In the genomic region with DNA sequence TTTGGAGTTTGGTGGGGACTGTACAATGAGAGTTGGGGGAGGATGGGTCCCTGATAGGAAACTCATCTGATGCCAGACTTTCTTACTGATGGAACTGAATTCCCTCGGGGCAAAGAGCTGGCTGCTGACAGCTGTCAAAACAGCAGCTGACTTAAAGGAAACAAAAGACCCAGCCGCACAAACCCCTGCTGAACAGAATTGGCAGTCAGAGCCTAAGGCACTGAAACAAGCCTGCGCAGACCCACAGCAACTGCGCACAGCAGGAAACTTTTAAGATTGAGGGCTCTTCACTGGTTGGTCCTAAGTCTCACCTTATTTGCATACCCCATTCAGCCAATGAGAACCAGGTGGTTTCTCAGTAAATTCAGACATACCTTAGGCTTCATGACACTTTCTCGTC, we compare ENCODE assay signal across 12 mouse cellular contexts. TPM values are rescaled to one million over a fixed set of nuclear protein-coding genes. Genes with fewer than 3 reads are reported as not detected.
DNase-seq lines count a peak whose midpoint lies in the region; ATAC-seq and TF ChIP-seq lines count a peak whose summit lies in the region.
"Had no signal": no experiment of that assay in that cellular context is flagged by ENCODE, and none has a peak within 500 bp of the region (broad histone marks: within the 10 kb centered on the region; RNA-seq: fewer than 3 reads in every experiment).

No protein-coding gene starts in this region.

- no peak overlapping the region for H3K27ac ChIP-seq in forebrain, postnatal 0 days (ENCODE audit: low read depth, low read length)
- no peak overlapping the region for H3K27ac ChIP-seq in midbrain, embryonic 13.5 days
- no peak overlapping the region for H3K27ac ChIP-seq in liver, postnatal 0 days (ENCODE audit: low read depth)
- H3K27ac ChIP-seq: heart, embryonic 10.5 days had no signal

- H3K36me3 ChIP-seq in forebrain, postnatal 0 days (ENCODE audit: insufficient read depth) = no peaks in the 10 kb centered on the region
- no peaks in the 10 kb centered on the region for H3K36me3 ChIP-seq in midbrain, embryonic 13.5 days
- no peaks in the 10 kb centered on the region for H3K36me3 ChIP-seq in liver, postnatal 0 days (replicated peaks; ENCODE audit: insufficient read depth, low read length)
- H3K36me3 ChIP-seq: heart, embryonic 10.5 days had no signal

- TF ChIP-seq CTCF in brain, embryonic 14.5 days (IDR thresholded peaks at IDR 0.05; ENCODE audit: borderline replicate concordance, extremely low read depth, insufficient read depth, insufficient read length) = no peak
- TF ChIP-seq CTCF in forebrain, postnatal 0 days (IDR thresholded peaks at IDR 0.05; ENCODE audit: low read depth) = no peak
- no peak for TF ChIP-seq CTCF in liver, postnatal 0 days (IDR thresholded peaks at IDR 0.05; ENCODE audit: low read depth)

- H3K4me1 ChIP-seq in forebrain, postnatal 0 days (ENCODE audit: insufficient read depth) = no peaks in the 10 kb centered on the region
- peaks cover 8% of the 10 kb centered on the region; the same call in 1 of the 2 replicates for H3K4me1 ChIP-seq in midbrain, embryonic 13.5 days (replicated peaks)
- H3K4me1 ChIP-seq in liver, postnatal 0 days (ENCODE audit: insufficient read depth) = no peaks in the 10 kb centered on the region

- TF ChIP-seq EP300 in liver, postnatal 0 days (IDR thresholded peaks at IDR 0.05; ENCODE audit: low read depth) = no peak

- peak; percentile 67 for DNase-seq in kidney, postnatal 10 days
- no peak for DNase-seq in kidney, adult 11 months
- peak; percentile 87 for DNase-seq in brain, embryonic 14.5 days (ENCODE audit: low read depth)
- DNase-seq in forebrain, postnatal 0 days = peak; percentile 59
- no peak for DNase-seq in heart, postnatal 14 days
- DNase-seq in spleen, postnatal 36 days (ENCODE audit: low spot score in 2 of 2) = no peak
- no peak for DNase-seq in liver, postnatal 0 days
- DNase-seq: kidney, adult 2 months had no signal

- no peaks in the 10 kb centered on the region for H3K9me3 ChIP-seq in forebrain, postnatal 0 days (ENCODE audit: low read length)
- no peaks in the 10 kb centered on the region for H3K9me3 ChIP-seq in midbrain, embryonic 13.5 days
- H3K9me3 ChIP-seq in liver, postnatal 0 days (ENCODE audit: low read length) = no peaks in the 10 kb centered on the region
- H3K9me3 ChIP-seq: heart, embryonic 10.5 days had no signal

- TF ChIP-seq POLR2A in brain, embryonic 14.5 days (IDR thresholded peaks at IDR 0.05; ENCODE audit: borderline replicate concordance, extremely low read depth, insufficient read depth, insufficient read length, poor library complexity, severe bottlenecking) = no peak

- 10% methylated on average over 5 of the region's 5 CpGs for WGBS in forebrain, postnatal 0 days
- 25% methylated on average over 5 of the region's 5 CpGs for WGBS in midbrain, embryonic 13.5 days
- 48% methylated on average over 5 of the region's 5 CpGs for WGBS in liver, postnatal 0 days (ENCODE audit: insufficient replicate concordance)

- peak; percentile 69 for ATAC-seq in forebrain, postnatal 0 days
- 0 out of 2 replicates have a peak, but pooled peaks have one; percentile 27 for ATAC-seq in midbrain, embryonic 13.5 days
- no peak for ATAC-seq in liver, postnatal 0 days
- ATAC-seq: activated CD4-positive, CD25-positive, alpha-beta regulatory T cell, adult 4 months had no signal

- no peak overlapping the region for H3K4me2 ChIP-seq in forebrain, postnatal 0 days (ENCODE audit: low read depth)
- no peak overlapping the region for H3K4me2 ChIP-seq in midbrain, embryonic 13.5 days (replicated peaks)
- H3K4me2 ChIP-seq in liver, postnatal 0 days (ENCODE audit: low read depth, low read length) = no peak overlapping the region

- H3K4me3 ChIP-seq in forebrain, postnatal 0 days (ENCODE audit: low read depth, low read length) = no peak overlapping the region
- no peak overlapping the region for H3K4me3 ChIP-seq in midbrain, embryonic 13.5 days (replicated peaks)
- H3K4me3 ChIP-seq in liver, postnatal 0 days (ENCODE audit: low read depth, low read length) = no peak overlapping the region
- H3K4me3 ChIP-seq: erythroblast, embryonic 14.5 days; heart, embryonic 10.5 days had no signal

- intact Hi-C loops in heart, postnatal 14 days (cut with DNase I) = no loop called here

- no peak overlapping the region for H3K9ac ChIP-seq in forebrain, postnatal 0 days
- no peak overlapping the region for H3K9ac ChIP-seq in midbrain, embryonic 13.5 days (replicated peaks)
- H3K9ac ChIP-seq in liver, postnatal 0 days (replicated peaks) = no peak overlapping the region

- H3K27me3 ChIP-seq in forebrain, postnatal 0 days (ENCODE audit: insufficient read depth, low read length) = no peaks in the 10 kb centered on the region
- H3K27me3 ChIP-seq in midbrain, embryonic 13.5 days = 0 out of 2 replicates have a peak, but pooled peaks cover 3% of the 10 kb centered on the region
- no peaks in the 10 kb centered on the region for H3K27me3 ChIP-seq in liver, postnatal 0 days (ENCODE audit: insufficient read depth, low read length)

RNA-seq across cellular contexts. Expression of gene Sema4a, which starts 12.0 kb away (rescaled TPM):
- polyA plus RNA-seq in brain, embryonic 14.5 days (2012; rRNA removed) = 57.1 and 57.6 TPM in 2 replicates
- total RNA-seq in forebrain, postnatal 0 days (2014; rRNA removed) = 31.5 and 33.0 TPM in 2 replicates
- polyA plus RNA-seq in forebrain, postnatal 0 days (2015; fragmentation: Nextera tagmentation; extraction: Ambion mirVana) = 19.1 and 25.8 TPM in 2 replicates
- 28.8 and 31.1 TPM in 2 replicates for polyA plus RNA-seq in midbrain, embryonic 13.5 days (2015; fragmentation: Nextera tagmentation; extraction: Ambion mirVana)
- total RNA-seq in heart, postnatal 14 days (2021) = 1 to 10 TPM; 2.3 to 2.6 TPM
- polyA plus RNA-seq in liver, postnatal 0 days (2015; fragmentation: Nextera tagmentation; extraction: Ambion mirVana) = 27.3 and 30.0 TPM in 2 replicates

RNA-seq across cellular contexts. Expression of gene Lmna, which starts 36.7 kb away (rescaled TPM):
- 33.2 and 39.5 TPM in 2 replicates for polyA plus RNA-seq in brain, embryonic 14.5 days (2012; rRNA removed)
- total RNA-seq in forebrain, postnatal 0 days (2014; rRNA removed) = 49.4 and 71.3 TPM in 2 replicates
- 51.4 and 52.9 TPM in 2 replicates for polyA plus RNA-seq in forebrain, postnatal 0 days (2015; fragmentation: Nextera tagmentation; extraction: Ambion mirVana)
- 21.4 and 23.4 TPM in 2 replicates for polyA plus RNA-seq in midbrain, embryonic 13.5 days (2015; fragmentation: Nextera tagmentation; extraction: Ambion mirVana)
- 100 to 1,000 TPM; 128 TPM for total RNA-seq in heart, postnatal 14 days (2021)
- 68.4 and 73.4 TPM in 2 replicates for polyA plus RNA-seq in liver, postnatal 0 days (2015; fragmentation: Nextera tagmentation; extraction: Ambion mirVana)

RNA-seq across cellular contexts. Expression of gene Slc25a44, which starts 48.1 kb away (rescaled TPM):
- polyA plus RNA-seq in brain, embryonic 14.5 days (2012; rRNA removed) = 39.6 and 41.6 TPM in 2 replicates
- total RNA-seq in forebrain, postnatal 0 days (2014; rRNA removed) = 51.4 and 63.3 TPM in 2 replicates
- polyA plus RNA-seq in forebrain, postnatal 0 days (2015; fragmentation: Nextera tagmentation; extraction: Ambion mirVana) = 35.6 and 36.9 TPM in 2 replicates
- polyA plus RNA-seq in midbrain, embryonic 13.5 days (2015; fragmentation: Nextera tagmentation; extraction: Ambion mirVana) = 28.7 and 29.7 TPM in 2 replicates
- total RNA-seq in heart, postnatal 14 days (2021) = 10 to 100 TPM; 13.1 to 14.2 TPM
- polyA plus RNA-seq in liver, postnatal 0 days (2015; fragmentation: Nextera tagmentation; extraction: Ambion mirVana) = 9.0 and 9.2 TPM in 2 replicates

RNA-seq across cellular contexts. Expression of gene Mex3a, which starts 59.2 kb away (rescaled TPM):
- 93.2 and 103 TPM in 2 replicates for polyA plus RNA-seq in brain, embryonic 14.5 days (2012; rRNA removed)
- 64.5 and 71.9 TPM in 2 replicates for total RNA-seq in forebrain, postnatal 0 days (2014; rRNA removed)
- polyA plus RNA-seq in forebrain, postnatal 0 days (2015; fragmentation: Nextera tagmentation; extraction: Ambion mirVana) = 16.2 and 20.5 TPM in 2 replicates
- 49.5 and 51.5 TPM in 2 replicates for polyA plus RNA-seq in midbrain, embryonic 13.5 days (2015; fragmentation: Nextera tagmentation; extraction: Ambion mirVana)
- 1 to 10 TPM in 1 of 2 experiments, under 1 TPM in 1; 0.81 to 2.0 TPM for total RNA-seq in heart, postnatal 14 days (2021)
- 0.37 and 0.51 TPM in 2 replicates for polyA plus RNA-seq in liver, postnatal 0 days (2015; fragmentation: Nextera tagmentation; extraction: Ambion mirVana)

Comparison
In these comparisons a context has a peak if more than half of its experiments do, and no peak if none do; other contexts are left out.
1. DNase-seq: peak in kidney, postnatal 10 days (single experiment), brain, embryonic 14.5 days (single experiment) and forebrain, postnatal 0 days (single experiment); none in kidney, adult 11 months (single experiment), heart, postnatal 14 days (0 of 2), spleen, postnatal 36 days (0 of 2) and liver, postnatal 0 days (single experiment).